Mouse (Mus musculus): ENCODE measurements around the gene Cd38. TPM values are rescaled to one million over a fixed set of nuclear protein-coding genes. Genes with fewer than 3 reads are reported as not detected.
A peak's percentile ranks its signal among the peaks of the same experiment; 100 is the strongest.
"Not testable (repeated sequence)": the region's sequence is repeated elsewhere in the genome, so short reads cannot be mapped to it uniquely, and the experiment has no call there.

Gene Cd38
- polyA plus RNA-seq, 1 experiment from 2014 or later: 14.4 TPM

- DNase-seq (ENCODE audit: low spot score) (no peak), ATAC-seq (replicated peaks; ENCODE audit: low FRiP score, low TSS enrichment, low read depth) (no peak)
- Histone ChIP-seq H3K4me2 (ENCODE audit: low read length) (no peak overlapping the region), H3K36me3 (ENCODE audit: control insufficient read depth, insufficient read depth, low read length) (no peaks in the 10 kb centered on the region), H3K9me3 (ENCODE audit: control insufficient read depth, low read length) (no peaks in the 10 kb centered on the region), H3K27ac (ENCODE audit: low read depth) (no peak overlapping the region), H3K27me3 (replicated peaks; ENCODE audit: control insufficient read depth, insufficient read depth, low read length) (no peaks in the 10 kb centered on the region), H3K9ac (ENCODE audit: low read length) (no peak overlapping the region), H3K4me1 (replicated peaks; ENCODE audit: control insufficient read depth, insufficient read depth, low read length) (no peaks in the 10 kb centered on the region), H3K4me3 (ENCODE audit: low read depth, low read length) (no peak overlapping the region)
- 60% methylated on average over 3 of the region's 3 CpGs for WGBS
Observed at GRCm38 (mm10) chr5:43895931-43896330, 27.6 kb downstream of the Cd38 start.

DNA sequence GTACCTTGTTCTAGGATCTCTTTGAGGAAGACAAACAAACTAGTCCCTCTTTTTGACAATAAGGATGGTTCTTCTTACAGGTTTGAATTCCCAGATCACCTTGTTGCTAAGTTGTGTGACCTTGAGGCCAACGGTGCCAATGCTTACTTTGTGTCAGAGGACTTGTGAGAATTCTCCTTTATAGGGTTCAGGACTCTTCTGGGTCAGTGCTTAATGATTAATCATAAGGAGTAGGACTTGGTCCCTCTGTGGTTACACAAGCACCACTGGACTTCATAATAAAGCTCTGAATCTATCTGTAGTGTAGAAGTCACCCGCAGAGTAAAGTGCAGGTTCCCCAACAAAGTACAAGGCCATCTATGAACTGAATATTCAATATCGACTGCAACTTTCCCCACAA is 36.3 kb downstream of the Cd38 start:
- ATAC-seq (replicated peaks; ENCODE audit: low FRiP score, low TSS enrichment, low read depth): no peak
- Histone ChIP-seq H3K4me3 (ENCODE audit: low read depth, low read length) (no peak overlapping the region), H3K27me3 (replicated peaks; ENCODE audit: control insufficient read depth, insufficient read depth, low read length) (no peaks in the 10 kb centered on the region), H3K9ac (ENCODE audit: low read length) (no peak overlapping the region), H3K4me1 (replicated peaks; ENCODE audit: control insufficient read depth, insufficient read depth, low read length) (no peaks in the 10 kb centered on the region), H3K27ac (ENCODE audit: low read depth) (no peak overlapping the region), H3K36me3 (ENCODE audit: control insufficient read depth, insufficient read depth, low read length) (no peaks in the 10 kb centered on the region), H3K4me2 (ENCODE audit: low read length) (no peak overlapping the region), H3K9me3 (ENCODE audit: control insufficient read depth, low read length) (no peaks in the 10 kb centered on the region)
- 81% methylated on average over 3 of the region's 3 CpGs for WGBS
- DNase-seq (ENCODE audit: low spot score): no peak

DNA sequence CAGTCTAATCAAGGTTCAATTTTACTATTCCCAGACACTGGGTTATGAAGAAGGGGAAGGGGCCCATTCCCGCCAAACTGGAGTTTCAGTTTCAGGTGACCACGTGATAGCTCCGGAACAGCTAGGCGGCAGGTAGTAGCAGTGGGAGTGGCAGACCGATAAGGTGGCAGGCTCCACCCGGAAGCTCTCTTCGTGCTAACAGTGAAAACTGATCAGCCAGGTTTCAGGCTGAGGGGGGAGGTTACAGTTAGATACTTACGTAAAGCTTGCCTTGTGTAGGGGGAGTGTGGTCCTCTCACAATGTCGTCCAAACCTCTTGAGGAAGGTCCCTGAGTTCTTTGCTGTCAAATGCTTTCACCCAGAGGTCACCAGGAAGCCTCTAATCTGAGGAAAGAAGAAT is 40.9 kb downstream of the Cd38 start:
- Histone ChIP-seq H3K27me3 (replicated peaks; ENCODE audit: control insufficient read depth, insufficient read depth, low read length) (no peaks in the 10 kb centered on the region), H3K9ac (ENCODE audit: low read length) (no peak overlapping the region), H3K4me1 (replicated peaks; ENCODE audit: control insufficient read depth, insufficient read depth, low read length) (no peaks in the 10 kb centered on the region), H3K9me3 (ENCODE audit: control insufficient read depth, low read length) (no peaks in the 10 kb centered on the region), H3K4me2 (ENCODE audit: low read length) (no peak overlapping the region), H3K27ac (ENCODE audit: low read depth) (no peak overlapping the region), H3K4me3 (ENCODE audit: low read depth, low read length) (no peak overlapping the region), H3K36me3 (ENCODE audit: control insufficient read depth, insufficient read depth, low read length) (no peaks in the 10 kb centered on the region)
- ATAC-seq (replicated peaks; ENCODE audit: low FRiP score, low TSS enrichment, low read depth) (0 out of 2 replicates have a peak, but pooled peaks have one; percentile 40), DNase-seq (ENCODE audit: low spot score) (no peak)
- 46% methylated on average over 9 of the region's 9 CpGs for WGBS

GRCm38 (mm10) chr5:43910006-43910405 is 41.7 kb downstream of the Cd38 start:
- H3K27me3 ChIP-seq (replicated peaks; ENCODE audit: control insufficient read depth, insufficient read depth, low read length): no peaks in the 10 kb centered on the region
- H3K4me3 ChIP-seq (ENCODE audit: low read depth, low read length): no peak overlapping the region
- H3K4me2 ChIP-seq (ENCODE audit: low read length): no peak overlapping the region
- WGBS: 84% methylated on average over 6 of the region's 6 CpGs
- no peaks in the 10 kb centered on the region for H3K4me1 ChIP-seq (replicated peaks; ENCODE audit: control insufficient read depth, insufficient read depth, low read length)
- no peaks in the 10 kb centered on the region for H3K9me3 ChIP-seq (ENCODE audit: control insufficient read depth, low read length)
- ATAC-seq (replicated peaks; ENCODE audit: low FRiP score, low TSS enrichment, low read depth): no peak; the same call in 1 of the 2 replicates
- DNase-seq (ENCODE audit: low spot score): no peak
- no peaks in the 10 kb centered on the region for H3K36me3 ChIP-seq (ENCODE audit: control insufficient read depth, insufficient read depth, low read length)
- no peak overlapping the region for H3K9ac ChIP-seq (ENCODE audit: low read length)
- no peak overlapping the region for H3K27ac ChIP-seq (ENCODE audit: low read depth)

DNA sequence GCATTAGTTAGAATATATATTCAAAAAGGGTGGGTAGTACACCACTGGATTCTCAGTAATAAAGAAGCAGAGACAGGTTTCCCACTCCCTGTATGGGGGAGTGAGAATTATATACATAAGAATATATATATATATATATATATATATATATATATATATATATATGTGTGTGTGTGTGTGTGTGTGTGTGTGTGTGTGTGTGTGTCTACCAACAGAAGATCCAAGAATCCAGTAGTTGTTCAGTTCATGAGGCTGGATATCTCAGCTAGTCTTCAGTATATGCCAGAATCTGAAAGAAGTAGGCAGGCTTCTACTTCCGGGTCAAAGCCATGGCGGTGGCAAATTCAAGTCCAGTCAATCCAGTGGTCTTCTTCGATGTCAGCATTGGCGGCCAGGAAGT is 44.5 kb downstream of the Cd38 start, which contains the start of gene Gm7879:
Gm7879 (plus strand) TSS at position 301 of the 400 bp plus-strand sequence.
- H3K4me1 ChIP-seq (replicated peaks; ENCODE audit: control insufficient read depth, insufficient read depth, low read length); H3K4me3 ChIP-seq (ENCODE audit: low read depth, low read length); DNase-seq (ENCODE audit: low spot score); H3K27me3 ChIP-seq (replicated peaks; ENCODE audit: control insufficient read depth, insufficient read depth, low read length); H3K9ac ChIP-seq (ENCODE audit: low read length); H3K27ac ChIP-seq (ENCODE audit: low read depth); H3K4me2 ChIP-seq (ENCODE audit: low read length); ATAC-seq (replicated peaks; ENCODE audit: low FRiP score, low TSS enrichment, low read depth); H3K36me3 ChIP-seq (ENCODE audit: control insufficient read depth, insufficient read depth, low read length); H3K9me3 ChIP-seq (ENCODE audit: control insufficient read depth, low read length): not testable (repeated sequence)
- WGBS: 91% methylated on average over 4 of the region's 4 CpGs

DNA sequence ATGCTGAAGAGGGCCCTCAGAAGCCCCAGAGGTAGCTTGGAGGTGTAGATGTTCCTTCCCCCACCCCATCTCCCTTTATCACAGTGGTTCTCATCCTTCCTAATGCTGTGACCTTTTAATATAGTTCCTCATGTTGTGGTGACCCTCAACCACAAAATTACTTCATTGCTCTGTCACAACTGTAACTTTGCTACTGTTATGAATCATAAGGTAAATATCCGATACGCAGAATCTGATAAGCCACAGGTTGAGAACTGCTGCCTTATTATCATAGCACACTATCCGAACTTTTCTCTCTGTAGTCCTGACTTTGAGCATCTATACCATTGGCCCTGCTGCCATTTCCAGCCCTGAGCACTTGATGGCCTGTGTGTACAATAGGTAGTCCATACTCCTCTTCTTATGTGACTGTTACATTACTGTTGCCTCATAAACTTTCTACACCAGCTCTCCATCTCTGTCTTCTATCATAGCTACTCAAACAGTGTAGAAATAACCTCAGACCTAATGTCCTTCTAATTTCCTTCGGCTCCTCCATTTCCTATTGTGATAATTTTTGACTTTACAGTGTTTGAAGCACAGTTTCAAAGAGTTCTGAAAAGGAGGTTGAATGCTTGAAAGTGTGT is 47.0 kb downstream of the Cd38 start:
- Histone ChIP-seq H3K4me2 (ENCODE audit: low read length) (no peak overlapping the region), H3K9me3 (ENCODE audit: control insufficient read depth, low read length) (no peaks in the 10 kb centered on the region), H3K4me3 (ENCODE audit: low read depth, low read length) (no peak overlapping the region), H3K36me3 (ENCODE audit: control insufficient read depth, insufficient read depth, low read length) (no peaks in the 10 kb centered on the region), H3K27me3 (replicated peaks; ENCODE audit: control insufficient read depth, insufficient read depth, low read length) (no peaks in the 10 kb centered on the region), H3K4me1 (replicated peaks; ENCODE audit: control insufficient read depth, insufficient read depth, low read length) (no peaks in the 10 kb centered on the region), H3K9ac (ENCODE audit: low read length) (no peak overlapping the region), H3K27ac (ENCODE audit: low read depth) (no peak overlapping the region)
- 92% methylated on average over 4 of the region's 4 CpGs for WGBS
- no peak for ATAC-seq (replicated peaks; ENCODE audit: low FRiP score, low TSS enrichment, low read depth)
- no peak for DNase-seq (ENCODE audit: low spot score)

GRCm38 (mm10) chr5:43921877-43922276 is 53.5 kb downstream of the Cd38 start:
- Histone ChIP-seq H3K36me3 (ENCODE audit: control insufficient read depth, insufficient read depth, low read length) (no peaks in the 10 kb centered on the region), H3K9ac (ENCODE audit: low read length) (no peak overlapping the region), H3K4me2 (ENCODE audit: low read length) (no peak overlapping the region), H3K4me3 (ENCODE audit: low read depth, low read length) (no peak overlapping the region), H3K4me1 (replicated peaks; ENCODE audit: control insufficient read depth, insufficient read depth, low read length) (no peaks in the 10 kb centered on the region), H3K27me3 (replicated peaks; ENCODE audit: control insufficient read depth, insufficient read depth, low read length) (no peaks in the 10 kb centered on the region), H3K9me3 (ENCODE audit: control insufficient read depth, low read length) (no peaks in the 10 kb centered on the region), H3K27ac (ENCODE audit: low read depth) (no peak overlapping the region)
- 89% methylated on average over 11 of the region's 11 CpGs for WGBS
- ATAC-seq (replicated peaks; ENCODE audit: low FRiP score, low TSS enrichment, low read depth) (no peak), DNase-seq (ENCODE audit: low spot score) (no peak)

DNA sequence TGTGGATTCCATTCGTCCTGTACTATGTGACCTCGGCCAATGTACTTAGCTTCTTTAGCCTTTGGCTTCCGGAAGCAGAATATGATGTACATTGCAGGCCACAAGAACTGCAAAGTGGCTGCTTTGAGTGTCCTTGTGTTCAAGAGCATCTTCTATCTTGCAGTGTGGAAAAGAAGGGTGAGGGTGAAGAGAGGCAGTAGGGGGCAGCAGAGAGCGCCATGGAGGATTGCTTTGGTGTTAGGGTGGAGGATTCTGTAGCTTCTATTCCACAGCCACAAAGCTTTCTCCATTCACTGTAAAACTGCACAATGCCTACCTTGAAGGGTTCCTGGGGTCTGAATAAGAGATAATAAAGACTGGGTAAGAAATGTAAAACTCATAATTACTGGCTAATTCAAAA is 55.6 kb downstream of the Cd38 start:
- no peak for ATAC-seq (replicated peaks; ENCODE audit: low FRiP score, low TSS enrichment, low read depth)
- no peaks in the 10 kb centered on the region for H3K4me1 ChIP-seq (replicated peaks; ENCODE audit: control insufficient read depth, insufficient read depth, low read length)
- 30% methylated on average over 4 of the region's 4 CpGs for WGBS
- H3K27me3 ChIP-seq (replicated peaks; ENCODE audit: control insufficient read depth, insufficient read depth, low read length): no peaks in the 10 kb centered on the region
- no peak overlapping the region for H3K9ac ChIP-seq (ENCODE audit: low read length)
- no peak overlapping the region for H3K4me2 ChIP-seq (ENCODE audit: low read length)
- H3K36me3 ChIP-seq (ENCODE audit: control insufficient read depth, insufficient read depth, low read length): no peaks in the 10 kb centered on the region
- no peak overlapping the region for H3K4me3 ChIP-seq (ENCODE audit: low read depth, low read length)
- peak; percentile 90 for DNase-seq (ENCODE audit: low spot score)
- H3K27ac ChIP-seq (ENCODE audit: low read depth): no peak overlapping the region
- H3K9me3 ChIP-seq (ENCODE audit: control insufficient read depth, low read length): no peaks in the 10 kb centered on the region

DNA sequence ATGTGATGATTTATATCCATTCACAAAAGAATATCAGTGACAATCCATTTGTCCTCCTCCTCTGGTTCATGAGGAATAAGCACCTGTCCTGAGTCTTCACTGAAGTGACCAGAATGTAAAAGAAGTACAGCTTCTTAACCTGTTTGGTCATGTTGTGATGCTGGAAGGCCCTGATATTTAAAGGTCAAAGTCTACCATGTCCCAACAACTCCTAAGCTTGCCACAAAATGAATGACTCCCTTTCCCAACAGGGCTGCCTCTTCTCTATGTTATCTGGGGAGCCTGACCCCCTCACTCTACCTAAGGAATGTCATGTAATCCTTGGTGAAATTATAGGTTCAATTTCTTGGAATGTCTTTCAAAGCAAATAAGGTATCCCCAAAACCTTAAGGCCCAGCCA is 59.4 kb downstream of the Cd38 start:
- no peaks in the 10 kb centered on the region for H3K27me3 ChIP-seq (replicated peaks; ENCODE audit: control insufficient read depth, insufficient read depth, low read length)
- no peak overlapping the region for H3K27ac ChIP-seq (ENCODE audit: low read depth)
- no peak overlapping the region for H3K4me2 ChIP-seq (ENCODE audit: low read length)
- no peak for ATAC-seq (replicated peaks; ENCODE audit: low FRiP score, low TSS enrichment, low read depth)
- no peak overlapping the region for H3K4me3 ChIP-seq (ENCODE audit: low read depth, low read length)
- no peaks in the 10 kb centered on the region for H3K36me3 ChIP-seq (ENCODE audit: control insufficient read depth, insufficient read depth, low read length)
- H3K9ac ChIP-seq (ENCODE audit: low read length): no peak overlapping the region
- no peaks in the 10 kb centered on the region for H3K4me1 ChIP-seq (replicated peaks; ENCODE audit: control insufficient read depth, insufficient read depth, low read length)
- no peak for DNase-seq (ENCODE audit: low spot score)
- H3K9me3 ChIP-seq (ENCODE audit: control insufficient read depth, low read length): no peaks in the 10 kb centered on the region
